Mouse (Mus musculus): ENCODE results near the gene Bbs9.

- no peak for TF ChIP-seq CTCF (IDR thresholded peaks at IDR 0.05)
- TF ChIP-seq EP300 (IDR thresholded peaks at IDR 0.05) = no peak
Observed at GRCm38 (mm10) chr9:22805981-22806380, 330.5 kb downstream of the Bbs9 start.
